Mouse (Mus musculus): ENCODE results near the gene Celsr1.

- TF ChIP-seq CTCF (IDR thresholded peaks at IDR 0.05; ENCODE audit: extremely low read depth, insufficient read depth, low read length) (no peak), POLR2A (IDR thresholded peaks at IDR 0.05; ENCODE audit: extremely low read depth, insufficient read depth, low read length) (no peak)
Measured at GRCm38 (mm10) chr15:85889235-85889634, 144.3 kb downstream of the Celsr1 start.

All from cortical plate, adult 2 months (tissue).